Mouse (Mus musculus) limb, embryonic 11.5 days (tissue): ENCODE results near the gene Hmx3. TPM values are rescaled to one million over a fixed set of nuclear protein-coding genes. Genes with fewer than 3 reads are reported as not detected.

Source experiments
- ATAC-seq: fragments of 200-750 bp; cut with Nextera tagmentation; 2 replicates; pipeline ENCODE4 v1.8.0; 2017; ENCODE audit warnings: low read depth; ENCODE audit not compliant: insufficient number of reproducible peaks, low FRiP score, low TSS enrichment
- DNase-seq: peaks from one replicate; pipeline ENCODE4 v3.0.0-alpha.2; 2015; ENCODE audit warnings: low spot score
- H3K27ac ChIP-seq: fragments of 300-500 bp; sonication (generic); replicated peaks from 2 replicates; pipeline ENCODE4 v1.5.1; 2014; ENCODE audit warnings: low read depth, mild to moderate bottlenecking, low read length
- H3K27me3 ChIP-seq: fragments of 300-500 bp; sonication (generic); 2 replicates; pipeline ENCODE4 v1.6.1; 2014; ENCODE audit warnings: mild to moderate bottlenecking, low read length, mixed read lengths; ENCODE audit not compliant: control insufficient read depth, insufficient read depth
- H3K36me3 ChIP-seq: fragments of 300-500 bp; sonication (generic); 2 replicates; pipeline ENCODE4 v1.6.1; 2014; ENCODE audit warnings: mild to moderate bottlenecking, low read length, moderate library complexity, mixed read lengths; ENCODE audit not compliant: control insufficient read depth, insufficient read depth
- H3K4me1 ChIP-seq: fragments of 300-500 bp; sonication (generic); 2 replicates; pipeline ENCODE4 v1.6.1; 2014; ENCODE audit warnings: low read length, mixed read lengths; ENCODE audit not compliant: control insufficient read depth, insufficient read depth
- H3K4me2 ChIP-seq: fragments of 300-500 bp; sonication (generic); 2 replicates; pipeline ENCODE4 v1.6.1; 2014; ENCODE audit warnings: low read depth, mild to moderate bottlenecking, moderate library complexity; ENCODE audit not compliant: severe bottlenecking
- H3K4me3 ChIP-seq: fragments of 300-500 bp; sonication (generic); 2 replicates; pipeline ENCODE4 v1.5.1; 2014; ENCODE audit warnings: low read depth, low read length
- H3K9ac ChIP-seq: fragments of 300-500 bp; sonication (generic); 2 replicates; pipeline ENCODE4 v1.6.1; 2014; ENCODE audit warnings: mild to moderate bottlenecking, low read length
- H3K9me3 ChIP-seq: fragments of 300-500 bp; sonication (generic); 2 replicates; pipeline ENCODE4 v1.6.1; 2016; ENCODE audit warnings: low read length; ENCODE audit not compliant: control insufficient read depth
- WGBS: fragments of 180-500 bp; shearing (Covaris S2); extraction: QIAGEN DNeasy Blood & Tissue Kit; methylation state at CpG from one replicate; pipeline ENCODE4 v1.1.7; 2014; 5-methylcytosine and 5-hydroxymethylcytosine counted together
- polyA plus RNA-seq: library from polyadenylated mRNA; unstranded; fragments of >200 nt; fragmentation: Nextera tagmentation; extraction: Ambion mirVana; gene quantifications from 2 replicates; pipeline ENCODE4 v1.2.1, GENCODE M21; 2014

The Hmx3 gene
- polyA plus RNA-seq, 1 experiment from 2014 or later, result not detected

- Histone ChIP-seq H3K27me3 (peaks cover 84% of the 10 kb centered on the region), H3K36me3 (no peaks in the 10 kb centered on the region), H3K27ac (no peak overlapping the region), H3K4me3 (peak overlapping the region; percentile 29), H3K9me3 (no peaks in the 10 kb centered on the region), H3K4me1 (peaks cover 14% of the 10 kb centered on the region), H3K4me2 (peak overlapping the region; percentile 46), H3K9ac (no peak overlapping the region)
- WGBS, result under 1% methylated on average over 43 of the region's 45 CpGs
- ATAC-seq, result no peak; the same call in 1 of the 2 replicates
- DNase-seq, result peak; percentile 60
Measured at GRCm38 (mm10) chr7:131554341-131555180, 11.9 kb downstream of the Hmx3 start.

GRCm38 (mm10) chr7:131555301-131556081 lies 12.8 kb downstream of the Hmx3 start:
- DNase-seq (peak; percentile 76), ATAC-seq (no peak)
- H3K4me1 ChIP-seq, result peaks cover 14% of the 10 kb centered on the region
- H3K27ac ChIP-seq, result no peak overlapping the region
- no peaks in the 10 kb centered on the region for H3K36me3 ChIP-seq
- H3K4me3 ChIP-seq, result no peak overlapping the region; the same call in 1 of the 2 replicates
- H3K9me3 ChIP-seq, result no peaks in the 10 kb centered on the region
- no peak overlapping the region for H3K9ac ChIP-seq
- peaks cover 75% of the 10 kb centered on the region for H3K27me3 ChIP-seq
- 1% methylated on average over 68 of the region's 68 CpGs for WGBS
- H3K4me2 ChIP-seq, result peak overlapping the region; percentile 26; the same call in 1 of the 2 replicates

GRCm38 (mm10) chr7:131556116-131556515 lies 13.4 kb downstream of the Hmx3 start:
- Histone ChIP-seq H3K36me3 (no peaks in the 10 kb centered on the region), H3K9me3 (no peaks in the 10 kb centered on the region), H3K9ac (no peak overlapping the region), H3K27me3 (peaks cover 68% of the 10 kb centered on the region), H3K4me2 (no peak overlapping the region; the same call in 1 of the 2 replicates), H3K27ac (no peak overlapping the region), H3K4me1 (peaks cover 14% of the 10 kb centered on the region), H3K4me3 (no peak overlapping the region)
- WGBS, result under 1% methylated on average over 9 of the region's 9 CpGs
- DNase-seq, result no peak
- ATAC-seq, result no peak

DNA sequence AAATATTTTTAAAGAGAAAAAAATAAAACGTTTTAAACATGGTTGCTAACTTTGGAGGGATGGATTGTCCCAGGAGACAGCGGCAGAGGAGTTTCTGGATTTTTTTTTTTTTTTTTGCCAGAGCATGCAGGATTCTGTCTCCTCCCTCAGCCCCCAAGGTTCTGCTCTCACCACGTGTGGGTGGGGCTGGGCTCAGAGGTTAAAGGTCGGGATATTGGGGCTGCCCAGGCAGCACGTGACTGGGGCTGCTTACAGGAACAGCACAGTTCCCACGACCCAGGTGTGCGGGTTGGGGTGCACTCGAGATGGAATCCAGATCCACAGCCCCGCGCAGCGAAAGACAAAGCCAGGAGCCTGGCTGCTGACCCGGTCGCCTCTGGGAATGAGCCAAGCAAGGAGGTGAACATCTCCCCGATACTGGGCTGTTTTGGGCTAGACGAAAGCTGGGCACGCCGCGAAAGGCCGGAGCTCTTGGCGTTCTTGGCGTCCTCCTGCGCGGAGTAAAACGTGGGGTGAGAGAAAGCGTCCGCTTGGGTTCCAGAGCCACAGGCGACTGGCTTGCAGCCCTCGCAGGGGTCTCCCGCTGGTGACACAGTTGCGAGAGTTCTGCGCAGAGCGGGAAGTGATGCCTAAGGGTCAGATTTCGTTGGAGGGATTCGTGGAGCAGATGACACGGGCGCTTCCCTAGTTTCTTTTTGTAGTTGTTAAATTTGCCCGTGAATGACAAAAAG lies 14.0 kb downstream of the Hmx3 start:
- Histone ChIP-seq H3K4me3 (no peak overlapping the region; the same call in 1 of the 2 replicates), H3K36me3 (no peaks in the 10 kb centered on the region), H3K4me1 (peaks cover 14% of the 10 kb centered on the region), H3K27me3 (peaks cover 62% of the 10 kb centered on the region), H3K27ac (no peak overlapping the region), H3K9ac (no peak overlapping the region), H3K4me2 (peak overlapping the region; percentile 24; the same call in 1 of the 2 replicates), H3K9me3 (no peaks in the 10 kb centered on the region)
- ATAC-seq, result no peak
- DNase-seq, result peak; percentile 72
- under 1% methylated on average over 37 of the region's 37 CpGs for WGBS

GRCm38 (mm10) chr7:131557751-131558150 lies 15.1 kb downstream of the Hmx3 start:
- no peak for ATAC-seq
- no peak for DNase-seq
- Histone ChIP-seq H3K4me3 (no peak overlapping the region), H3K4me2 (no peak overlapping the region), H3K9me3 (no peaks in the 10 kb centered on the region), H3K9ac (no peak overlapping the region), H3K4me1 (peaks cover 14% of the 10 kb centered on the region), H3K27ac (no peak overlapping the region), H3K27me3 (peaks cover 53% of the 10 kb centered on the region), H3K36me3 (peaks cover 5% of the 10 kb centered on the region; the same call in 1 of the 2 replicates)
- WGBS, result 38% methylated on average over 2 of the region's 2 CpGs

DNA sequence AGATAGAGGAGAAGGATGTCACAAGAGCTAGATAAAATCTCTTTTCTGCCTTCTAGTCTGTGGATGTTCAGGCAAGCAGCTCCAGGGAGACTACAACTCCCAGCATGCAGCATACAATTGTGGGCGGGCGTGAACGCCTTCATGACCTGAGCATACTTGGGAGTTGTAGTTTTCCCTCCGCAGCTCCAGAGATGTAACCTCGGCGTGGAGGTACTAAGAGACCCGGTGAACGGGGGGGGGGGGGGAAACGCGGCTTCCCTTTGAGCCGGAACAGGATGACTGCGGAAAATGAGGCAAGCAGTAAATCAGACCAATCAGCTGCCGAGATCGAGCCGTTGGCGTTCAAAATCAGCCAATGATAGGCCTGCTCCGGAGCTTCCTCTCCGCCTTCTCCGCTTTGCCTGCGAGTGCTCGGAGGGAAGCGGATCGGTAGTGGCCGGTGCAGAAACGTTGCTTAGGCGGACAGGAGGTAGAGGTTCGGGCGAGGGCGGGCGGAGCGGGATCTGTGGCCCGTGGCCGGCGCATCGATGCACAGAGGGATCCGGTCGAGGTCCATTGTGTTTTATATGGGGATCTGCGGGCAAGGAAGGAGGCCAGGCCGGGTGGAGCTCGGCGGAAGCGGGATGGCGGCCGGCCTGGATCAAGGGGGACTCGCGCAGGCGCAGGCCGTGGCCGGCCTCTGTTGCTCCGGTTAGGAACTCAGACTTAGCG lies 17.5 kb downstream of the Hmx3 start, which contains the start of gene Bub3:
TSS of gene Bub3 (plus strand) at position 237 of the 711 bp plus-strand sequence.
- H3K9me3 ChIP-seq, result no peaks in the 10 kb centered on the region
- 0% methylated on average over 44 of the region's 51 CpGs for WGBS
- H3K27ac ChIP-seq, result peak within 1 kb of the TSS; percentile 75; the same call in 1 of the 2 replicates
- peak within 1 kb of the TSS; percentile 62 for H3K4me2 ChIP-seq
- peaks cover 30% of the 10 kb centered on the region for H3K27me3 ChIP-seq
- peaks cover 8% of the 10 kb centered on the region for H3K4me1 ChIP-seq
- H3K9ac ChIP-seq, result peak within 1 kb of the TSS; percentile 94
- peak; percentile 92 for DNase-seq
- H3K4me3 ChIP-seq, result peak within 1 kb of the TSS; percentile 73
- H3K36me3 ChIP-seq, result peaks cover 7% of the 10 kb centered on the region; the same call in 1 of the 2 replicates
- peak; percentile 89 for ATAC-seq

DNA sequence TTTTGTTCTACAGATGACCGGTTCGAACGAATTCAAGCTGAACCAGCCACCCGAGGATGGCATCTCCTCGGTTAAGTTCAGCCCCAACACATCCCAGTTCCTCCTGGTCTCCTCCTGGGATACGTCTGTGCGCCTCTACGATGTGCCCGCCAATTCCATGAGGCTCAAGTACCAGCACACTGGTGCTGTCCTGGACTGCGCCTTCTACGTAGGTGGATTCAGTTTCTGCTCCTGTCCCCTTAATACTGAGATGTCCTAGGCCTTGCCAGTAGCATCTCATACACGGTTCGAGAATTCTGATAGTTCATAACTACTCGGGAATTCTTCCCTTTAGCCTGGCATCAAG lies 18.0 kb downstream of the Hmx3 start:
- peak overlapping the region; percentile 75; the same call in 1 of the 2 replicates for H3K27ac ChIP-seq
- no peak for DNase-seq
- H3K9me3 ChIP-seq, result no peaks in the 10 kb centered on the region
- peak overlapping the region; percentile 62 for H3K4me2 ChIP-seq
- H3K4me3 ChIP-seq, result peak overlapping the region; percentile 73
- H3K9ac ChIP-seq, result peak overlapping the region; percentile 94
- peaks cover 6% of the 10 kb centered on the region for H3K4me1 ChIP-seq
- under 1% methylated on average over 14 of the region's 14 CpGs for WGBS
- peak; percentile 48; the same call in 1 of the 2 replicates for ATAC-seq
- peaks cover 25% of the 10 kb centered on the region for H3K27me3 ChIP-seq
- peaks cover 7% of the 10 kb centered on the region; the same call in 1 of the 2 replicates for H3K36me3 ChIP-seq
